In the genomic region with DNA sequence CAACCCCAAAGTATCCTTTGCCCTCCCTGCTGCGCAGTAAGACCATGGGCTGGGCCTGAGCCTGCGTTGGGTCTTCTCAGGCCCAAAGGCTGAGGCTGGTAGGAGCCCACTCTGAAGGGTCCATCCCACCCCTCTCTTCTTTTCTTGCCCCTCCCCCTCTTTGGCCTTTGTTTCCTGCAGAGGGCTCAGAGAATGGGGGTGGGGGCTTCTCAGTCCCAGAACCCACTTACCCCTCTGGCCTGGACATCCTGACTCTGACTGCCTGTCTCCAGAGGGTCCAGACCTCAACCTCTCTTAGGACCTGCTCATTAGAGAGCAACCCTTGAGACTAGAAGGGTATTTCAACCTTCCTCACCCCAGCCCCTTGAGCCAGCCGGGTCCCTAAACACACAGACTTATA, we compare ENCODE assay signal across 38 mouse cellular contexts. TPM values are rescaled to one million over a fixed set of nuclear protein-coding genes. Genes with fewer than 3 reads are reported as not detected.
DNase-seq lines count a peak whose midpoint lies in the region; ATAC-seq lines count a peak whose summit lies in the region.
"Had no signal": no experiment of that assay in that cellular context is flagged by ENCODE, and none has a peak within 500 bp of the region (broad histone marks: within the 10 kb centered on the region; RNA-seq: fewer than 3 reads in every experiment).

No protein-coding gene starts in this region.

- H3K4me3 ChIP-seq in kidney, embryonic 16.5 days (ENCODE audit: low read length): no peak overlapping the region
- H3K4me3 ChIP-seq in embryonic facial prominence, embryonic 10.5 days: peak overlapping the region; percentile 71; the same call in 1 of the 2 replicates
- H3K4me3 ChIP-seq in embryonic facial prominence, embryonic 13.5 days: peak overlapping the region; percentile 57; the same call in 1 of the 2 replicates
- H3K4me3 ChIP-seq: heart, adult 2 months; myocyte had no signal

- intact Hi-C loops in heart, postnatal 25 days (cut with DNase I): no loop called here

- peaks cover 100% of the 10 kb centered on the region for H3K27me3 ChIP-seq in kidney, embryonic 16.5 days (ENCODE audit: insufficient read depth, low read length)
- peaks cover 100% of the 10 kb centered on the region for H3K27me3 ChIP-seq in embryonic facial prominence, embryonic 10.5 days (replicated peaks; ENCODE audit: low read depth, poor library complexity, severe bottlenecking)
- peaks cover 100% of the 10 kb centered on the region for H3K27me3 ChIP-seq in embryonic facial prominence, embryonic 13.5 days

- no peaks in the 10 kb centered on the region for H3K9me3 ChIP-seq in kidney, embryonic 16.5 days (ENCODE audit: low read length)
- no peaks in the 10 kb centered on the region for H3K9me3 ChIP-seq in embryonic facial prominence, embryonic 10.5 days
- H3K9me3 ChIP-seq in embryonic facial prominence, embryonic 13.5 days: no peaks in the 10 kb centered on the region
- H3K9me3 ChIP-seq: hindbrain, embryonic 10.5 days; intestine, embryonic 15.5 days; limb, embryonic 15.5 days; midbrain, embryonic 10.5 days; stomach, embryonic 15.5 days had no signal

- 18% methylated on average over 3 of the region's 3 CpGs for WGBS in kidney, embryonic 16.5 days
- 4% methylated on average over 3 of the region's 3 CpGs for WGBS in embryonic facial prominence, embryonic 10.5 days
- WGBS in embryonic facial prominence, embryonic 13.5 days: 15% methylated on average over 3 of the region's 3 CpGs

- ATAC-seq in kidney, embryonic 16.5 days (ENCODE audit: low FRiP score, low TSS enrichment): 0 out of 2 replicates have a peak, but pooled peaks have one; percentile 11
- ATAC-seq in embryonic facial prominence, embryonic 13.5 days (ENCODE audit: insufficient number of reproducible peaks, insufficient read depth, low FRiP score, low TSS enrichment, low read depth): no peak
- ATAC-seq: forebrain, postnatal 0 days; hindbrain, postnatal 0 days; intestine, embryonic 15.5 days; midbrain, embryonic 16.5 days; Patski had no signal

- H3K36me3 ChIP-seq in kidney, embryonic 16.5 days (ENCODE audit: insufficient read depth, low read length): no peaks in the 10 kb centered on the region
- H3K36me3 ChIP-seq in embryonic facial prominence, embryonic 10.5 days (replicated peaks): no peaks in the 10 kb centered on the region
- H3K36me3 ChIP-seq in embryonic facial prominence, embryonic 13.5 days: no peaks in the 10 kb centered on the region
- H3K36me3 ChIP-seq: heart, embryonic 12.5 days; hindbrain, embryonic 10.5 days; intestine, embryonic 15.5 days; limb, embryonic 15.5 days; midbrain, embryonic 10.5 days; stomach, embryonic 15.5 days had no signal

- no peak overlapping the region for H3K9ac ChIP-seq in kidney, embryonic 16.5 days (replicated peaks; ENCODE audit: low read length)
- H3K9ac ChIP-seq in embryonic facial prominence, embryonic 13.5 days: no peak overlapping the region
- H3K9ac ChIP-seq: forebrain, postnatal 0 days; heart, embryonic 12.5 days; intestine, embryonic 15.5 days; limb, embryonic 15.5 days; liver, embryonic 14.5 days; stomach, embryonic 15.5 days had no signal

- no peak for DNase-seq in kidney, adult 11 months
- no peak for DNase-seq in embryonic facial prominence, embryonic 10.5 days (ENCODE audit: low spot score)
- peak; percentile 68 for DNase-seq in retina, embryonic 14.5 days (ENCODE audit: low spot score)
- no peak for DNase-seq in lung, postnatal 25 days (ENCODE audit: low spot score)
- DNase-seq in heart, postnatal 25 days (ENCODE audit: low spot score): no peak
- DNase-seq: adrenal gland, postnatal 10 days; cerebellum, adult 8-10 months; embryo, embryonic 11 days; forebrain, postnatal 0 days; heart, adult 2 months; kidney, adult 8-10 months; kidney, postnatal 10 days; layer of hippocampus, postnatal 36 days; left cerebral cortex, postnatal 4 days; lung, adult 2 months; lung, postnatal 10 days; right cerebral cortex, postnatal 14 days; thymus, adult 18-20 months; thymus, postnatal 36 days had no signal

- no peak overlapping the region for H3K27ac ChIP-seq in kidney, embryonic 16.5 days (ENCODE audit: low read length)
- H3K27ac ChIP-seq in embryonic facial prominence, embryonic 10.5 days (replicated peaks): no peak overlapping the region
- no peak overlapping the region for H3K27ac ChIP-seq in embryonic facial prominence, embryonic 13.5 days
- H3K27ac ChIP-seq: heart, adult 2 months; hindbrain, embryonic 10.5 days; hindbrain, postnatal 0 days; intestine, embryonic 15.5 days; limb, embryonic 15.5 days; liver, embryonic 14.5 days; midbrain, embryonic 10.5 days; stomach, embryonic 15.5 days had no signal

- H3K4me2 ChIP-seq in kidney, embryonic 16.5 days (replicated peaks; ENCODE audit: low read depth, low read length): no peak overlapping the region
- no peak overlapping the region for H3K4me2 ChIP-seq in embryonic facial prominence, embryonic 13.5 days

- H3K4me1 ChIP-seq in kidney, embryonic 16.5 days (ENCODE audit: insufficient read depth, low read length): peaks cover 19% of the 10 kb centered on the region
- H3K4me1 ChIP-seq in embryonic facial prominence, embryonic 10.5 days: peaks cover 33% of the 10 kb centered on the region
- peaks cover 28% of the 10 kb centered on the region for H3K4me1 ChIP-seq in embryonic facial prominence, embryonic 13.5 days

RNA-seq across cellular contexts. Expression of a gene that starts 1.0 kb away (rescaled TPM):
- polyA plus RNA-seq in kidney, embryonic 16.5 days (2015; fragmentation: Nextera tagmentation; extraction: Ambion mirVana): 0.19 TPM in 1 of 2 replicates, not detected in the other
- 3.4 and 5.5 TPM in 2 replicates for polyA plus RNA-seq in embryonic facial prominence, embryonic 10.5 days (2016; fragmentation: Nextera tagmentation; extraction: Ambion mirVana)
- 1.1 and 2.2 TPM in 2 replicates for polyA plus RNA-seq in embryonic facial prominence, embryonic 13.5 days (2015; fragmentation: Nextera tagmentation; extraction: Ambion mirVana)
- total RNA-seq in heart, postnatal 25 days (2021): not detected
- total RNA-seq: gastrocnemius, adult 8-10 months; gastrocnemius, postnatal 4 days; heart, adult 2 months; hindbrain, postnatal 0 days; layer of hippocampus, postnatal 36 days; left cerebral cortex, postnatal 4 days; megakaryocyte progenitor cell, adult 5-6 weeks; MEL had no signal
- polyA plus RNA-seq: forebrain, postnatal 0 days; heart, adult 2 months; heart, embryonic 12.5 days; heart, postnatal 0 days; hindbrain, postnatal 0 days; large intestine, adult 2 months; limb, embryonic 15.5 days; liver, embryonic 14.5 days; lung, adult 2 months; midbrain, embryonic 16.5 days; myocyte; Patski had no signal
